Mouse (Mus musculus) hematopoietic stem cell, adult 5-6 weeks (primary cell): ENCODE data around the gene Pde1c. TPM values are rescaled to one million over a fixed set of nuclear protein-coding genes. Genes with fewer than 3 reads are reported as not detected.
A peak's percentile ranks its signal among the peaks of the same experiment; 100 is the strongest.
"Not testable (repeated sequence)": the region's sequence is repeated elsewhere in the genome, so short reads cannot be mapped to it uniquely, and the experiment has no call there.

Source experiments
- ATAC-seq, 2 experiments: fragments of 125-278 bp in 1 of 2; replicated peaks in 1 of 2; 2 replicates each; pipeline ENCODE4 v1.8.0; 2016 to 2017; ENCODE audit warnings: inconsistent platforms in 2 of 2, mild to moderate bottlenecking in 2 of 2, moderate number of reproducible peaks in 2 of 2, low read depth in 1 of 2, moderate TSS enrichment in 1 of 2; ENCODE audit not compliant: low FRiP score in 2 of 2, poor library complexity in 2 of 2, severe bottlenecking in 2 of 2, insufficient read depth in 1 of 2, low TSS enrichment in 1 of 2
- total RNA-seq: library from RNA; stranded (forward); fragments of 172-1452, 232-1000 nt; gene quantifications from 2 replicates; pipeline ENCODE4 v1.2.3, GENCODE M21; 2017

Pde1c gene
- 1.4 and 2.9 TPM in 2 replicates for total RNA-seq

DNA sequence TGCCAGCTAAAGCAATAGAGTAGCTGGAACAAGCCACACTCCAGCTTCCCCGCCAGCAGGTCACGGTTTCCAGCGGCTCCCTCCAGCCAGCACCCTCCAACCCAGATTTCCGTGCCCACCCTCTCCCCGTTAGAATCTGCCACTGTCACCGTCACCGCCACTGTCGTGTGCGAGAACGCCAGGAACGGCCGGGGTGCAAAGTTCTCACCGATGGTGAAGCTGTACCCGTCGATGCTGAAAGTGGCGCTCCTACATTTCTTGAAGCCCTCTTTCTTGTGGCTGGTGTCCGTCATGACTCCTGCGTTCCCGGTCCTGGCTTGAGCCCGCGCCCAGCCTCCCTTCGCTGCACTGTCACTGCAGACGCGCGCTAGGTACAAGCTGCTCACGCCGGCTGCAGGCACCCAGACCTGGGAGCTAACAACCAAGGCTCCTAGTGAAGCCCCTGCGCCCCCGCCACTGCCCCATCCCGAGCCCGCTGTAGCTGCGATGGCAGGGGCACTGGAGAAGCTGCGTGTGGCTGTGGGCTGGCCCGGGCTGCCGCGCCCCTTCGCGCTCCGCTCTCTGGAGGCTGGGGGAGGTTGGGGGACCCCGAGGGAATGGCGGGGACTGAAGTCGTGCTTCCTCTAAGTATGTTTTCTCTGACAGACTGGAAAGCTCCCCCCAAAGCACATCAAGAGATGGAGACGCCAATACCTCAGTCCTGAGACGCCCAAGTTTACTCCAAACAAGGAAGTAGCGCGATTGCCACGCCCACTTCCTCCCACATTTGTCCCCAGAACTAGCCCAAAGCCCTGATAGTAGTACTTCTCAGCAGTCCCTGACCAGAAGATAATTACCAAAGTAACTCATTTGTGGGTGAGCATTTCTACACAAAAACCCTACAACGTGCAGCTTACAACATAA, at the start of gene Pde1c:
Gene Pde1c (minus strand): TSS at position 634 of the 903 bp plus-strand sequence.
- ATAC-seq = peak; percentile 87 to 88

DNA sequence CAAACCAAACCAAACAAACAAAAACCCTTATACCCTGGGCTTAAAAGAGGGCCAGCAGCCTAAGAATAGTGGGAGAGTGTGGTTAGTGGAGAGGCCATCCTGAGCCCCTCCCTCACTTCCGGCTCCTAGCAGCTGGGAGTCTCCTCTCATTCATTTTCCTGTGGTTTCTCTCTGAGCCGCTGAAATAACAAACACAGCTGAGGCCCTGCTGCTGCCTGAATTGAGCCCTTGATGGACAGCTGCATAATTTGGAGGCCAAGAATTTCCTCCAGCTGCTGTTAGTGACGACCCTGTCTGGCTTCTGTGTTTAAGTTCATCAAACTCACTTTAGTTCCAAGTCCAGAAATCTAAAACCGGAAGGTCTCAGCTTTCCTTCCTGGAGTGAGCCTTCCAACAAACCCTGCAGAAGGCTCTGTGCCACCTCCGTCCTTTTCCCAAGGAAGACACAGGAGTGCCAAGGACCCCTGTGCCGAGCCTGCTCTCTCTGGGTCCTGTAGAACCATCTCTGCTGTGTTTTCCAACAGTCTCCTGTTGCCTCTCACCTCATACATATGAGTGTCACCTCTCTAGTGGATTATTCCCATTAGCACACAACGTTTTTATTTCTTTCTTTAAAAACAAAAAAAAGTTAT, 48.2 kb upstream of the Pde1c start:
- peak; percentile 78 to 86 for ATAC-seq

DNA sequence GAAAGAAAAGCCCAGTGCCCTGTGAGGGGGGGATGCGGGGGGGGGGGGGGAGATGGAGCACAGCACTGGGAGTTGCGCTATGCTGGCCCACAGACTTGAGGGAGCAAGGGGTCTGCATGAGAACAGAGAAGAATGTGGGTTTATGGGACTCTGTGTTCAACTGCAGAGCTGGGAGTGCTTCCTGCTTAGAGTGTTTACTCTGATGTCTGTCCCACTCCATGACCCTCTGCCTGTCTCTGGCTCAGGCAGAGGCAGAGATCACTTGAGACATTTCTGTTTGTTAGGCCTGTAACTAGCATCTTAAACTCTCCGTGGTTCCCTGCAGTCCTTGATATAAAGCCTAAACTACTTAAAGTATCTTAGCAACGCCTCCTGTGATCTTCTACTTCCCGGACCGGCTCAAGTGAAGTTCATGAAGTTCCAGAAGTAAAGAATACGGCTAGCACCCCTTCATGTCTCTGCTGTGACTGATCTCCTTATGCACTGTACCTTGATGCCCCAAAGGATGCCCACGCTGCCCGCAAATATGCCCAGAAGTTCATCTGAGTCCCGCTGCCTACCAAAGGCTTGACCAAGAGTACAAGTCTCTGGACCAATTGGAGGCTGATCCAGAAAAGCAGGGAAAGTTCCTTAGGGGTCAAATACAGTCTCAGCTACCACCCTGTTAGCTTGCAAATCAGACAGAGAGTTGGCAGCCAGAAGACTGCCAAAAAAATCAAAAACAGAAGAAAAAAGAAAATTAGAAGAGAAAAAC, 47.5 kb upstream of the Pde1c start:
- no peak for ATAC-seq

DNA sequence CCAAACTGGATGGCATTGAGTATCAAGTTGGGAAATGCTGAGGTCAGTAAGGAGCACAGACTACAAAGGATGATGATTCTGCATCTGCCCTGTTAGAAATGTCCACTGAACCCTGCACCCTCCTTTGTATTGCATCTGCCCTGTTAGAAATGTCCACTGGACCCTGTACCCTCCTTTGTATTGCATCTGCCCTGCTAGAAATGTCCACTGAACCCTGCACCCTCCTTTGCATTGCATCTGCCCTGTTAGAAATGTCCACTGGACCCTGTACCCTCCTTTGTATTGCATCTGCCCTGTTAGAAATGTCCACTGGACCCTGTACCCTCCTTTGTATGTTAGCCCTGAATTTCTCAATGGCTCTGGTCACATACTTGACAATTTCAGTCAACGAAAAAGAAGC, 40.6 kb upstream of the Pde1c start:
- not testable (repeated sequence) for ATAC-seq

DNA sequence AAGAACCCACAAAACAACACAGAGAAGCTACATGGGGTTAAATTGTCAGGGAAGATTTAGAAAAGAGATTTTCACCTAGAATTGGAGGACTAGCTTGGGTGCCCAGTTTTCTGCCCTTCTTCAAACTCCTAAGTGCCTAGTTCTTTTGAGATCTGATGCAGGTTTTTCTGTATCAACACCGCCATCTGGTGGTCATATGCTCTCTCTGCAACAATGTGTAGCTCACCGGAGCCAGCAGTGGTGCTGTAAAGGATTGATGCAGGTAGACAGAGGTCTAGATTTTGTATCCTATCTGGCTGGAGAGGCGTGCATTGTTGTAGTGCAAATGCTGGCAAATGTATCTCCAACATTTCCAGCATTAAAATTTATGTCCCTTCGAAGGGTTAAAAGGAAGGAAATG, 39.4 kb upstream of the Pde1c start:
- ATAC-seq = peak; percentile 73 to 84

DNA sequence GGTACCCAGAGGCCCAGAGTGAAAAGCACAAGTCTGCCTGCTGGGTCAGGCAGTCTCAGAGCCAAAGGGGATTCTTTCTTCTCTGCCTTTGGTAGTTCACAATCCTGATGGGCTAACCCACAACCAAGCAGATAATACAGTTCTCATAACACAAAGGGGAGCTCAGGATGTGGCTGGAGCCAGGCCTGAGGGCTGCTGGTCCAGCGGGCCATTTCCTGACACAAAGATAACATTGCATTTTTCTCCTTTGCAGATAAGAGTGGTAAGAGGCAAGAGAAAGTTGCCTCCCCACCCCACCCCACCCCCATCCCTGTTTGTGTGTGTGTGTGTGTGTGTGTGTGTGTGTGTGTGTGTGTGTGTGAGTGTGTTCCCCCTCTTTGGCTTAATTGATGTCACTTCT, 10.7 kb upstream of the Pde1c start:
- no peak for ATAC-seq

DNA sequence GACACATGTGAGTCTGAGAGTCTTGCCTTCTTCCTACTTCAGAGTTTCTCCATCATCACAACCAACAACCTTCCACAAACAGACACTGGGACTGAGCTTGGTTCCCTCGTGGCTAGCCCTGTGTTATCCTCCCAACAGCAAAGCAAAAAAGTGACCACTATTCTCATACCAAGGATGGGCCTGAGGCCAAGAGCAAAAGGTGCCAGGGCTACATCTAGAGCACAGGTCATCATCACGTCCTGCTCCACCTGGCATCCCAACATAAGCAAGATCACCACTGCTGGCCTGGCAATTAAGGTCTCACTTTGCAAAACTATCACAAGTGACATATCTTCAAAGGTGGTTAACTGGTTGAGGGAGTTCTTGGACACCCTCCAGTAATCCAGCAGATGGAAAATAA, 8.0 kb downstream of the Pde1c start:
- no peak for ATAC-seq

DNA sequence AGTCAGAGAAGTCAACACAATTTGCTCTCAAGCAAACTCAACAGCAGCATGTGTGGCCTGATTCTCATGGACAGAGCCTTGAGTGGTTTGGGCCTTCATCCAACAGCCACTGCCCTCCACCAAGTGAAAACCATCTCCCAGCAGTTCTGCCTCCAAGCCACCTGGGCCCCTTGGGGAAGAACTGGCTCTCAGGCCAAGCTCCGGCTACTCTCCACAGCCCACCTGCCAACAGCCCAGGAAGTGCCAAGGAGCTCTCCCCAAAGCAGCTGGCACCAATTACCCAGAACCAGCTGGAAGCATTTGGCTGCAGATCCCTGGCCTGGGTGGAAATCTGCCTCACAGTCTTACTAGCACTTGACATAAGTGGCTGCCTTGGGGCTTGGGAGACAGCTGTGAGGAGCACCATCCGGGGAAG, 8.4 kb downstream of the Pde1c start:
- ATAC-seq = no peak

DNA sequence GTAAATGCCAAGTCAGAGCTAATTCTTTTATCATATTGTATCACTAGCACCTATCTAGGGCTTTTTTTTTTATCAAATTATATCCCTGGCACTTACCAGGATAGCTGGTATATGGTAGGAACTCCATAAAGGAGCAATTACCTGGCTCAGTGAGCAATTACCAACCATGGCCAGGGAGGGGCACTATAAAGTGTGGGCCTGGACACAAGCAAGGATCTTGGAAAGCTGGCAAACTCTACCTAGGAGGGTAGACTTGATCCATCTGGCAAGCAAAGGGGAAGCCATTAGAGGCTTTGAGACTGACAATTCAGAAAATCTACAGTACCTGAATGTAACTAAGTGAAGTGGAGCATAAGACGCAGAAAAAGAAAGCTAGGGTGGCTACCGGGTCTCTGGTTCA, 10.2 kb downstream of the Pde1c start:
- no peak for ATAC-seq

DNA sequence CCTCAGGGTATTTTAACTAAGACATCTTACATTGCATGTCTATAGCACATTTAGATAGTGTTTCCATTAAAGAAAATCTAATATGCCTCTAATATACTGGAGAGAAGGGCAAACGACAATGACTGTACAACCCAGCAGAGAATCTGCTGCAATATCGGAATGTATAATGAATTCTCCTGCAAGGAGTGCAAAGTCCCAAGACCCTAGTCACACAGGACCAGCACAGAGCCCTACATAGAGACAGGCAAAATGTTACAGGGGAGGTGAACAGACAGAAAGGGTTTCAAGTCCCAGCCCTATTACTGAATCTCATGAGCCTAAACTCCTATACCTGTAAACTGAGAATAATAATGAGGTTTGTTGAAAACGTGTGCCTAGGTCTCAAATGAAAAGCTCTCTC, 13.1 kb downstream of the Pde1c start:
- ATAC-seq = no peak

DNA sequence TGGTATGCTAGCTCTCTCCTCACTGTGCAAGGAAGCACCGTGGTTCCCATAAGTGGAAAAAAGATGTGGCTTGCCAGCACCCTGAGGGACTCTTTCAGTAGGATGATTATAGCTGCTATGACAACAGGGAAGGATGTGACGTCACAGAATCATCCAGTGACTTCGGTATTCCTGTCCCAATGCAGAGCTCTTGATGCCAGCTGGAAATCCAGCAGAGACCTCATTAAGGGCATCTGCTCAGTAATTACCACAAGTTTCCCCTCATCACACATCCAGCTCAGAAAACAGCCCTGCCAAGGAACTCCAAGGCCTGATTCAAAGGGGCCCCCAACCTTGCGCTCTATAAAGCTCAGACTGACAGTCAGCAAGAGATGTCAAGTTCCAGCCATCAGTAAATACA, 13.5 kb downstream of the Pde1c start:
- no peak for ATAC-seq

DNA sequence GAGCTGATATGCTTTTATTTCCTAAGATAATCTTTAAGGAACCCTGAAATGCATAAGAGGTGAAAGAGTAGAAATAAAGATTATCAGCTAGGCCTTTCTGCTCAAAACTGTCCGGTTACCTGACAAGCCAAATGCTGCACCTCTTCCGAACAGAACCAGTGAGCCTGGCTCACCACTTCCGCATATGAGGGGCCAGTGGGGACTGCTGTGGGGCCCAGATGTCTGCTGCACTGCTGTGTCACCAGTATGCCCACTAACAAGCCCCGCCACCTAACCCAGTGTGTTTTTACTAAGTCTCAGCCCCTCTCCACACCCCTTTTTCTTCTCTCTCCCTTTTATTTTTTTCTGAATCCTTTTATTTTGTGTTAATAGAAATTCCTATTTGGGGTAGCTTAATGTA, 17.9 kb downstream of the Pde1c start:
- ATAC-seq = peak; percentile 86 to 91

DNA sequence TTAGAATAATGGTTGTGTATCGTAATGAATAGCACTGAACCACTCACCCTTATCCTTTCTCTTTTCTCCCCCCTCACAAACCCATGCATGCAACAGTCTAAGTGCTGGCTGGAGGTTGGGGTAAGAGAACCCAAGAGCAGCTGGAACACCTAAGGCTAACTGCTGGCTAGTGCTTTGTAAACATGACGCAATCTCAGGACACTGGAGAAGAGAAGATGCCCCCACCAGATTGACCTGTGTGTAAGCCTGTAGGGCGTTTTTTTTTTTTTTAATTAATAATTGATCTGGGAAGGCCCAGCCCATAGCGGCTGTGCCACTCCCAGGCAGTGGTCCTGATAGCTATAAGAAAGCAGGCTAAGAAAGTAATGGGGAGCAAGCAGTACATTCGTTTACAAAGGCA, 28.7 kb downstream of the Pde1c start:
- no peak for ATAC-seq

DNA sequence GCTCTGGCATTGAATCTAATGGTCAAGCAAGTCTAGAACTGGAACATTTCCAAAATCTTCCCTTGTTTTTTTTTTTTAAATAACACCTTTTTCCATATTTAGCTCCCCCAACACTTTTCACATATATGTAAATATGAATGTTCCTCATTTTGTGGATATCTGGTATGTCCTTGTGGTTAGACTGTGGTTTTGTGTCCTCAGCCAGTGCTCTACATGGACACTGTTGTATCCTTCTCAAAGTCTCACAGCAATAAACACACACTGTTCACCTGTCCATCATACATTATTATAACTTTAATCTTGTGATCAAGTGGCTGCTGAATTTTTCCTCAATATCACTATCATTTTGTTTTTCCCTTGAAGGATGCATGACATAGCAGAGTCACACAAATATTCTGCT, 34.2 kb downstream of the Pde1c start:
- peak; percentile 53 to 74; a peak in 2 of 4 replicates for ATAC-seq

DNA sequence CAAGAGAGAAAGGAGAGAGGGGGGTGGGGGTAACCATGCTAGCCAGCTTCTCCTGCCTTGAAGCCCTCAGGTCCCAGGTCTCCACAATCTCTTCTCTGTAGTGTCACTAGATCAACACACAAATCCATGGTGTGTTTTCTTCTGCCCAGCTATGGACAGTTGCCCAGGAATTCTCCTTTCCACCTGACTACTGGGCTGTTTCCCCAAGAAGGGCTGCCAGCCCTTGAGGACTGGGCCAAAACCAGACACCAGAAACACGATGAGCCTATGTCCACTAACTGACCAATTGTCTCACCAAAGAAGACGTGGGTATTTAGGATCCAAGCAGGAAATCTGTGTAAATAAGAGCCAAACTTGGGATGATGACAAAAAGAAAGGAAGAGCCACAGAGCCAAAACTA, 36.6 kb downstream of the Pde1c start:
- no peak for ATAC-seq

DNA sequence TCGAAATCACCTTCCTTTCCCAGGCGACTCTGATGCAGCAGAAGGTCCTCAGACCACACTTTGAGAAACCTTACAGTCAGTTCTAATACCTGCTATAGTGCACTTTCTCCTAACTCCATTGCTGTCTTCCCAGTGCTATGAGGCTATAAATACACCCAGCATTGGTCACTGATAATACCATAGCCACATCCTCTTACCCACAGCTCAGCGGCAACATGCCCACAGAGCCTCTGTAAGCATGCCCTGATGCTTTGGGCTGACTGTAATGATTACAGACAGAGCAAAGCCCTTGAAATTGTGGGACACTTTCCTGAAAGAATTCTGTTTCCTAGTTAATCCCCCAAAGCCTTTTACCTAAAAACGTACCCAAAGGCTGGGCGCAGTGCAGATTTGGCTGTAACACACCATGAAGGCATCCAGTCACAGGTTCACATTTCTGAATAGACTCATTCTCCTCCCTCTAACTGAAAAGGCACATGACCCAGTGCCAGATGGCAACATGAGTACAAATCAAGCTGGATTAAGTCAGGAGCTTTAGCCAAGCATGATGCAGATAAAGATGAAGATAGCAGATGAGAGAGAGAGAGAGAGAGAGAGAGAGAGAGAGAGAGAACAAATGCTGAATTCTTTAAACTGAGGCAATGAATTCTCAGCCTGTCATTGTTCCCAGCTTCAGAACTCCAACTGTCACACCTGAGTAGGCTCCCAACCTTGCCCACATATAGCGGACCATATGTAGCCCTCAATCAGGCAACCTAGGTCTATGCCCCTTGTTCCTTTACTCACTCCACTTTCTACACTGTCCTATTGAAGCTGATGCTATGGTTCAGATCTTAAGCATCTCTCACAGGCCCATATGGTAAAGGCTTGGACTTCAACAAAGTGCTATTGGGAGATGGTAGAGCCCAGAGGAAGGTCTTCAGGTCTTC, 44.7 kb downstream of the Pde1c start:
- 0 out of 4 replicates have a peak, but pooled peaks have one; percentile 29 to 32 for ATAC-seq

DNA sequence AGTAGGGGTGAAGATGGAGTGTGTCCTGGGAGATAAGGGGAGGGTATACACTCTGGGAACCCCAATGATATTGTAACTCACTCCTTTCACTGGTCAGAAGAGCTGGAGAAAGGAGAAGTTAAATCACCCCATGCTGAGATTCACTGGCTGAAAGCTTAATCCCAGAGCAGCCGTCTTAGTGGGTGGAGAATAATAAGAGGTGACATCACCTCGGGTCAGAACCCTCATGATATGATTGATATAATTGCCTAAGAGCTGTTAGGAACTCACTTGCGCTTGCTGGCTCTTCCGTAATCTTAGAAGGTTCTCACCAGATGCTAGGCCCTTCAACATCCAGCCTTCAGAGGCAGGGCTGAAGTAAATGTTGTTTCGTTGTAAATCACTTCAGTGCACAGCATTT, 79.7 kb downstream of the Pde1c start:
- no peak for ATAC-seq
